Mouse (Mus musculus) hindbrain, embryonic 13.5 days (tissue): ENCODE data around the gene Lsm2. TPM values are rescaled to one million over a fixed set of nuclear protein-coding genes. Genes with fewer than 3 reads are reported as not detected.
A peak's percentile ranks its signal among the peaks of the same experiment; 100 is the strongest.
"Not testable (repeated sequence)": the region's sequence is repeated elsewhere in the genome, so short reads cannot be mapped to it uniquely, and the experiment has no call there.

ENCODE experiments used
- ATAC-seq: fragments of 200-750 bp; cut with Nextera tagmentation; 2 replicates; pipeline ENCODE4 v1.8.0; 2017; ENCODE audit warnings: moderate TSS enrichment; ENCODE audit not compliant: low FRiP score
- H3K27ac ChIP-seq: fragments of 300-500 bp; sonication (generic); 2 replicates; pipeline ENCODE4 v1.5.1; 2015; ENCODE audit warnings: inconsistent platforms, mild to moderate bottlenecking, moderate library complexity
- H3K27me3 ChIP-seq: fragments of 300-500 bp; sonication (generic); 2 replicates; pipeline ENCODE4 v1.6.1; 2015; ENCODE audit warnings: mild to moderate bottlenecking, inconsistent platforms
- H3K36me3 ChIP-seq: fragments of 300-500 bp; sonication (generic); 2 replicates; pipeline ENCODE4 v1.6.1; 2015; ENCODE audit warnings: mild to moderate bottlenecking, inconsistent platforms
- H3K4me1 ChIP-seq: fragments of 300-500 bp; sonication (generic); replicated peaks from 2 replicates; pipeline ENCODE4 v1.6.1; 2015; ENCODE audit warnings: inconsistent platforms
- H3K4me2 ChIP-seq: fragments of 300-500 bp; sonication (generic); 2 replicates; pipeline ENCODE4 v1.6.1; 2015; ENCODE audit warnings: inconsistent platforms, mild to moderate bottlenecking, moderate library complexity
- H3K4me3 ChIP-seq: fragments of 300-500 bp; sonication (generic); 2 replicates; pipeline ENCODE4 v1.5.1; 2015; ENCODE audit warnings: mild to moderate bottlenecking, inconsistent platforms
- H3K9ac ChIP-seq: fragments of 300-500 bp; sonication (generic); 2 replicates; pipeline ENCODE4 v1.6.1; 2015; ENCODE audit warnings: mild to moderate bottlenecking, inconsistent platforms
- H3K9me3 ChIP-seq: fragments of 300-500 bp; sonication (generic); 2 replicates; pipeline ENCODE4 v1.6.1; 2016; ENCODE audit warnings: inconsistent platforms
- WGBS: fragments of 180-500 bp; shearing (Covaris S2); methylation state at CpG from one replicate; pipeline ENCODE4 v1.1.7; 2015; 5-methylcytosine and 5-hydroxymethylcytosine counted together
- polyA plus RNA-seq: library from polyadenylated mRNA; unstranded; fragments of >200 nt; fragmentation: Nextera tagmentation; extraction: Ambion mirVana; gene quantifications from 2 replicates; pipeline ENCODE4 v1.2.1, GENCODE M21; 2015

Gene Lsm2
- polyA plus RNA-seq, 1 experiment from 2014 or later, result 112 TPM

- Histone ChIP-seq H3K4me1 (peaks cover 11% of the 10 kb centered on the region), H3K9ac (peak within 1 kb of the TSS; percentile 60; the same call in 1 of the 2 replicates), H3K4me2 (peak within 1 kb of the TSS; percentile 71), H3K4me3 (peak within 1 kb of the TSS; percentile 44), H3K27me3 (peaks cover 63% of the 10 kb centered on the region), H3K27ac (peak within 1 kb of the TSS; percentile 82)
- peak; percentile 92 for ATAC-seq
- not testable (repeated sequence) for H3K9me3 ChIP-seq, H3K36me3 ChIP-seq
- 0% methylated on average over 32 of the region's 32 CpGs for WGBS
Observed at GRCm38 (mm10) chr17:34959130-34959778, 22.4 kb upstream of the Lsm2 start, which contains the start of gene Hspa1b. Gene Hspa1b, minus strand, starts transcription at chr17:34959238.

- WGBS, result 14% methylated on average over 12 of the region's 12 CpGs
- H3K27ac ChIP-seq, result no peak overlapping the region
Observed at GRCm38 (mm10) chr17:34959881-34960515, 21.7 kb upstream of the Lsm2 start.

GRCm38 (mm10) chr17:34960702-34961493 is 20.8 kb upstream of the Lsm2 start:
- H3K9ac ChIP-seq, result no peak overlapping the region
- H3K4me2 ChIP-seq, result no peak overlapping the region
- H3K4me3 ChIP-seq, result no peak overlapping the region
- ATAC-seq, result no peak
- H3K27ac ChIP-seq, result no peak overlapping the region
- no peaks in the 10 kb centered on the region for H3K36me3 ChIP-seq
- peaks cover 11% of the 10 kb centered on the region for H3K4me1 ChIP-seq
- H3K27me3 ChIP-seq, result peaks cover 63% of the 10 kb centered on the region
- H3K9me3 ChIP-seq, result no peaks in the 10 kb centered on the region

More at GRCm38 (mm10) chr17:34959881-34960515, 21.7 kb upstream of the Lsm2 start:
- Histone ChIP-seq H3K4me1 (peaks cover 11% of the 10 kb centered on the region), H3K9ac (peak overlapping the region; percentile 56; the same call in 1 of the 2 replicates), H3K9me3 (no peaks in the 10 kb centered on the region), H3K4me2 (peak overlapping the region; percentile 71), H3K4me3 (peak overlapping the region; percentile 44), H3K36me3 (no peaks in the 10 kb centered on the region), H3K27me3 (peaks cover 63% of the 10 kb centered on the region)
- ATAC-seq, result 0 out of 2 replicates have a peak, but pooled peaks have one; percentile 7

- Histone ChIP-seq H3K36me3 (no peaks in the 10 kb centered on the region), H3K9me3 (no peaks in the 10 kb centered on the region), H3K9ac (no peak overlapping the region), H3K4me2 (no peak overlapping the region), H3K4me3 (no peak overlapping the region), H3K4me1 (peaks cover 11% of the 10 kb centered on the region), H3K27me3 (peaks cover 62% of the 10 kb centered on the region), H3K27ac (no peak overlapping the region)
- no peak for ATAC-seq
- WGBS, result 37% methylated on average over 3 of the region's 3 CpGs
Observed at GRCm38 (mm10) chr17:34962125-34962524, 19.5 kb upstream of the Lsm2 start.

- H3K27me3 ChIP-seq, result peaks cover 69% of the 10 kb centered on the region
Observed at GRCm38 (mm10) chr17:34962841-34963240, 18.8 kb upstream of the Lsm2 start.

GRCm38 (mm10) chr17:34964640-34965049 is 17.0 kb upstream of the Lsm2 start:
- 16% methylated on average over 1 of the region's 1 CpGs for WGBS

More at GRCm38 (mm10) chr17:34962841-34963240, 18.8 kb upstream of the Lsm2 start:
- H3K9ac ChIP-seq, result no peak overlapping the region
- ATAC-seq, result no peak
- H3K4me3 ChIP-seq, result no peak overlapping the region
- H3K36me3 ChIP-seq, result no peaks in the 10 kb centered on the region
- peaks cover 11% of the 10 kb centered on the region for H3K4me1 ChIP-seq
- no peak overlapping the region for H3K27ac ChIP-seq
- WGBS, result 67% methylated on average over 1 of the region's 1 CpGs
- H3K4me2 ChIP-seq, result no peak overlapping the region
- no peaks in the 10 kb centered on the region for H3K9me3 ChIP-seq

GRCm38 (mm10) chr17:34965627-34966026 is 16.0 kb upstream of the Lsm2 start:
- no peak for ATAC-seq
- WGBS, result 84% methylated on average over 5 of the region's 5 CpGs

More at GRCm38 (mm10) chr17:34964640-34965049, 17.0 kb upstream of the Lsm2 start:
- Histone ChIP-seq H3K4me2 (no peak overlapping the region), H3K27ac (no peak overlapping the region), H3K36me3 (no peaks in the 10 kb centered on the region), H3K4me1 (peaks cover 7% of the 10 kb centered on the region), H3K4me3 (no peak overlapping the region), H3K9me3 (no peaks in the 10 kb centered on the region), H3K27me3 (peaks cover 84% of the 10 kb centered on the region), H3K9ac (peak overlapping the region; percentile 46; the same call in 1 of the 2 replicates)
- no peak for ATAC-seq

GRCm38 (mm10) chr17:34969822-34970221 is 11.8 kb upstream of the Lsm2 start, which contains the start of gene Gm20481:
Gene Gm20481, plus strand, starts transcription at chr17:34969912.
- not testable (repeated sequence) for H3K4me3 ChIP-seq, ATAC-seq, H3K9me3 ChIP-seq, H3K4me2 ChIP-seq, H3K36me3 ChIP-seq, H3K4me1 ChIP-seq, H3K27ac ChIP-seq, H3K9ac ChIP-seq
- H3K27me3 ChIP-seq, result peaks cover 64% of the 10 kb centered on the region
- WGBS, result 69% methylated on average over 6 of the region's 11 CpGs

More at GRCm38 (mm10) chr17:34965627-34966026, 16.0 kb upstream of the Lsm2 start:
- H3K27me3 ChIP-seq, result peaks cover 83% of the 10 kb centered on the region
- H3K27ac ChIP-seq, result no peak overlapping the region
- H3K4me2 ChIP-seq, result no peak overlapping the region
- no peaks in the 10 kb centered on the region for H3K4me1 ChIP-seq
- no peaks in the 10 kb centered on the region for H3K36me3 ChIP-seq
- H3K9me3 ChIP-seq, result no peaks in the 10 kb centered on the region
- no peak overlapping the region for H3K9ac ChIP-seq
- no peak overlapping the region for H3K4me3 ChIP-seq

- not testable (repeated sequence) for ATAC-seq
- 37% methylated on average over 30 of the region's 37 CpGs for WGBS
- peaks cover 54% of the 10 kb centered on the region for H3K27me3 ChIP-seq
Observed at GRCm38 (mm10) chr17:34970850-34971249, 10.8 kb upstream of the Lsm2 start.

GRCm38 (mm10) chr17:34971694-34972068 is 10.0 kb upstream of the Lsm2 start:
- not testable (repeated sequence) for H3K27ac ChIP-seq, H3K9ac ChIP-seq, H3K4me1 ChIP-seq, H3K36me3 ChIP-seq, H3K9me3 ChIP-seq
- Histone ChIP-seq H3K4me2 (peak overlapping the region; percentile 58), H3K4me3 (peak overlapping the region; percentile 41), H3K27me3 (peaks cover 48% of the 10 kb centered on the region)
- ATAC-seq, result peak; percentile 62
- 8% methylated on average over 23 of the region's 43 CpGs for WGBS

More at GRCm38 (mm10) chr17:34970850-34971249, 10.8 kb upstream of the Lsm2 start:
- H3K27ac ChIP-seq, H3K9ac ChIP-seq, H3K4me1 ChIP-seq, H3K4me3 ChIP-seq, H3K36me3 ChIP-seq, H3K4me2 ChIP-seq, H3K9me3 ChIP-seq: not testable (repeated sequence)

- Histone ChIP-seq H3K4me3 (peak within 1 kb of the TSS; percentile 41), H3K27me3 (peaks cover 46% of the 10 kb centered on the region), H3K9ac (peak within 1 kb of the TSS; percentile 35; the same call in 1 of the 2 replicates), H3K4me2 (peak within 1 kb of the TSS; percentile 58)
- ATAC-seq, result peak; percentile 94
- not testable (repeated sequence) for H3K4me1 ChIP-seq, H3K27ac ChIP-seq, H3K36me3 ChIP-seq, H3K9me3 ChIP-seq
- WGBS, result under 1% methylated on average over 30 of the region's 33 CpGs
Observed at GRCm38 (mm10) chr17:34972069-34972749, 9.5 kb upstream of the Lsm2 start, which contains the start of the genes Hspa1a and Hspa1l. Gene Hspa1a, minus strand, starts transcription at chr17:34972156. Gene Hspa1l, plus strand, starts transcription at chr17:34972703.
